Mouse (Mus musculus): ENCODE measurements around the gene Ppargc1a. TPM values are rescaled to one million over a fixed set of nuclear protein-coding genes. Genes with fewer than 3 reads are reported as not detected.

Gene Ppargc1a
- total and polyA plus RNA-seq, 3 experiments, result 0.22 TPM; not detected in 2

- no peak for ATAC-seq (ENCODE audit: extremely low read depth, insufficient number of reproducible peaks, low FRiP score, poor library complexity, severe bottlenecking)
- no peaks in the 10 kb centered on the region for H3K36me3 ChIP-seq (replicated peaks)
- H3K27me3 ChIP-seq (ENCODE audit: insufficient read depth, low read length), result no peaks in the 10 kb centered on the region
- TF ChIP-seq CTCF (IDR thresholded peaks at IDR 0.05; ENCODE audit: low read depth, low read length) (no peak), GATA2 (IDR thresholded peaks at IDR 0.05; ENCODE audit: borderline replicate concordance, low read depth, low read length) (no peak), POLR2AphosphoS5 (IDR thresholded peaks at IDR 0.05; ENCODE audit: insufficient replicate concordance, low read depth, low read length) (no peak), GATA1 (IDR thresholded peaks at IDR 0.05; ENCODE audit: borderline replicate concordance, low read length) (no peak), TAL1 (conservative IDR thresholded peaks at IDR 0.05; ENCODE audit: low read depth, low read length) (no peak)
- H3K9me3 ChIP-seq (replicated peaks), result peaks cover 14% of the 10 kb centered on the region
- no peak overlapping the region for H3K4me3 ChIP-seq (ENCODE audit: low read depth, low read length)
- no peaks in the 10 kb centered on the region for H3K4me1 ChIP-seq (ENCODE audit: insufficient read depth, low read depth, low read length)
- no peak for DNase-seq (ENCODE audit: low spot score)
Observed at GRCm38 (mm10) chr5:51551852-51552482, 15.6 kb downstream of the Ppargc1a start.

DNA sequence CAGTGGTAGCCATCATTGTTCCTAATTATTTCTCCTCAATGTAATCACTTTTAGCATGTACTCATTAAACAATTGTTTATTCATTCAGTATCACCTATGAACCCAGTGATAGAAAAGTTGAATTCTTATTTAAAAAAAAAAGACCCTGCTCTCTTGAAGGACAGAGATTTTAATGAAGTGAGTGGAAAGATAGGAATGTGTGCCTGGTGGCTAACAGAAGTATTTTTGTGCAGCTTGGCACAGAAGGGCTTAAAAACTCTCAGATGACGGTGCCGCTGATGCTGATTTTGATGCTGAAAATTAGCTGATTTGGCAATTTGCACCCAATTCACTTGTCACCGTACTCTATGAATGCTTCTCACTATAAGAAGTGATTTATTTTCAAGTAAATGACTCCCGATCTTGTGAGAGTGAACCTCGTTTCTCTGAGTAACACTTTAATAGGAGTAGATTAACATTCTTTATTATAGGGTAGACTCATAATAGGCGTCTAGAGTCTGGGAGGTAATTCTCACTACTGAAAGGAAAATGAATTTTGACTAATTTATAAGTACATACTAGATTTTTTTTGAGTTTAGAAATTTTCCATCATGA lies 20.0 kb downstream of the Ppargc1a start:
- no peaks in the 10 kb centered on the region for H3K27me3 ChIP-seq (ENCODE audit: insufficient read depth, low read length)
- no peaks in the 10 kb centered on the region for H3K4me1 ChIP-seq (ENCODE audit: insufficient read depth, low read depth, low read length)
- H3K4me3 ChIP-seq (ENCODE audit: low read depth, low read length), result no peak overlapping the region
- peaks cover 11% of the 10 kb centered on the region for H3K9me3 ChIP-seq (replicated peaks)
- no peak for ATAC-seq (ENCODE audit: extremely low read depth, insufficient number of reproducible peaks, low FRiP score, poor library complexity, severe bottlenecking)
- no peaks in the 10 kb centered on the region for H3K36me3 ChIP-seq (replicated peaks)
- DNase-seq (ENCODE audit: low spot score), result no peak
- no peak for TF ChIP-seq GATA2 (IDR thresholded peaks at IDR 0.05; ENCODE audit: borderline replicate concordance, low read depth, low read length)
- no peak for TF ChIP-seq CTCF (IDR thresholded peaks at IDR 0.05; ENCODE audit: low read depth, low read length)
- no peak for TF ChIP-seq GATA1 (IDR thresholded peaks at IDR 0.05; ENCODE audit: borderline replicate concordance, low read length)
- no peak for TF ChIP-seq TAL1 (conservative IDR thresholded peaks at IDR 0.05; ENCODE audit: low read depth, low read length)

- TF ChIP-seq POLR2AphosphoS5 (IDR thresholded peaks at IDR 0.05; ENCODE audit: insufficient replicate concordance, low read depth, low read length) (no peak), CTCF (IDR thresholded peaks at IDR 0.05; ENCODE audit: low read depth, low read length) (no peak), GATA2 (IDR thresholded peaks at IDR 0.05; ENCODE audit: borderline replicate concordance, low read depth, low read length) (no peak), GATA1 (IDR thresholded peaks at IDR 0.05; ENCODE audit: borderline replicate concordance, low read length) (no peak), TAL1 (conservative IDR thresholded peaks at IDR 0.05; ENCODE audit: low read depth, low read length) (no peak)
- ATAC-seq (ENCODE audit: extremely low read depth, insufficient number of reproducible peaks, low FRiP score, poor library complexity, severe bottlenecking), result no peak
- Histone ChIP-seq H3K27me3 (ENCODE audit: insufficient read depth, low read length) (no peaks in the 10 kb centered on the region), H3K9me3 (replicated peaks) (peaks cover 9% of the 10 kb centered on the region), H3K4me1 (ENCODE audit: insufficient read depth, low read depth, low read length) (no peaks in the 10 kb centered on the region), H3K4me3 (ENCODE audit: low read depth, low read length) (no peak overlapping the region), H3K36me3 (replicated peaks) (no peaks in the 10 kb centered on the region)
- no peak for DNase-seq (ENCODE audit: low spot score)
Observed at GRCm38 (mm10) chr5:51546817-51547216, 20.7 kb downstream of the Ppargc1a start.

GRCm38 (mm10) chr5:51545133-51546049 lies 22.1 kb downstream of the Ppargc1a start:
- no peak for ATAC-seq (ENCODE audit: extremely low read depth, insufficient number of reproducible peaks, low FRiP score, poor library complexity, severe bottlenecking)
- Histone ChIP-seq H3K36me3 (replicated peaks) (no peaks in the 10 kb centered on the region), H3K4me1 (ENCODE audit: insufficient read depth, low read depth, low read length) (no peaks in the 10 kb centered on the region), H3K4me3 (ENCODE audit: low read depth, low read length) (no peak overlapping the region), H3K27me3 (ENCODE audit: insufficient read depth, low read length) (no peaks in the 10 kb centered on the region), H3K9me3 (replicated peaks) (peaks cover 9% of the 10 kb centered on the region)
- DNase-seq (ENCODE audit: low spot score), result no peak
- TF ChIP-seq POLR2AphosphoS5 (IDR thresholded peaks at IDR 0.05; ENCODE audit: insufficient replicate concordance, low read depth, low read length) (no peak), GATA1 (IDR thresholded peaks at IDR 0.05; ENCODE audit: borderline replicate concordance, low read length) (no peak), TAL1 (conservative IDR thresholded peaks at IDR 0.05; ENCODE audit: low read depth, low read length) (no peak), CTCF (IDR thresholded peaks at IDR 0.05; ENCODE audit: low read depth, low read length) (no peak), GATA2 (IDR thresholded peaks at IDR 0.05; ENCODE audit: borderline replicate concordance, low read depth, low read length) (no peak)

GRCm38 (mm10) chr5:51544141-51544735 lies 23.3 kb downstream of the Ppargc1a start:
- ATAC-seq (ENCODE audit: extremely low read depth, insufficient number of reproducible peaks, low FRiP score, poor library complexity, severe bottlenecking), result no peak
- H3K4me3 ChIP-seq (ENCODE audit: low read depth, low read length), result no peak overlapping the region
- no peaks in the 10 kb centered on the region for H3K36me3 ChIP-seq (replicated peaks)
- peaks cover 9% of the 10 kb centered on the region for H3K9me3 ChIP-seq (replicated peaks)
- no peaks in the 10 kb centered on the region for H3K27me3 ChIP-seq (ENCODE audit: insufficient read depth, low read length)
- TF ChIP-seq CTCF (IDR thresholded peaks at IDR 0.05; ENCODE audit: low read depth, low read length), result no peak
- no peak for TF ChIP-seq GATA1 (IDR thresholded peaks at IDR 0.05; ENCODE audit: borderline replicate concordance, low read length)
- TF ChIP-seq POLR2AphosphoS5 (IDR thresholded peaks at IDR 0.05; ENCODE audit: insufficient replicate concordance, low read depth, low read length), result no peak
- no peak for TF ChIP-seq GATA2 (IDR thresholded peaks at IDR 0.05; ENCODE audit: borderline replicate concordance, low read depth, low read length)
- TF ChIP-seq TAL1 (conservative IDR thresholded peaks at IDR 0.05; ENCODE audit: low read depth, low read length), result no peak
- no peaks in the 10 kb centered on the region for H3K4me1 ChIP-seq (ENCODE audit: insufficient read depth, low read depth, low read length)
- DNase-seq (ENCODE audit: low spot score), result no peak

Measured in G1E (cell line).